Mouse (Mus musculus) thymus, postnatal 4 days (tissue): ENCODE measurements around the gene Ndufb6.

Experiments used
- DNase-seq: peaks from one replicate; pipeline ENCODE4 v3.0.0; 2021

The Ndufb6 gene

GRCm38 (mm10) chr4:40253766-40254165 is 25.5 kb downstream of the Ndufb6 start:
- DNase-seq: no peak

GRCm38 (mm10) chr4:40250984-40251383 is 28.2 kb downstream of the Ndufb6 start:
- DNase-seq: no peak

DNA sequence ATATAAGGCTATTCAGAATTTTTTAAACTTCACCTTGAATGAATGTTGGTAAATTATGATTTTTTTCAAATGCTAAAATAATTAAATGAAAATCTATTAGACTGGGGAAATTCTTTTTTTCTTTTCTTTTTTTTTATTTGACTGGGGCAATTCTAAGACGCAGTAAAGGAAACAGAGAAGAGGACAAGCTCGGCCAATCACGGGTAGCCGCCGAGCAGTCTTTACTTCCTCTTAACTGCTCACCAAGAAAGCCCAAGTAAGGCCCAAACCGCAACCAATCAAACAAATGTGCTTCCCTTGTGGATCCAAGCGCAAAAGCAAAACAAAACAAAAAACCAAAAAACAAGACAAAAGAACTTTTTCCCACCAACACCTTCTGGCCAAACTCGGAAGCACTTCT is 35.2 kb downstream of the Ndufb6 start:
- DNase-seq: no peak

GRCm38 (mm10) chr4:40243006-40243405 is 36.2 kb downstream of the Ndufb6 start:
- DNase-seq: no peak

- no peak for DNase-seq
Measured at GRCm38 (mm10) chr4:40241928-40242327, 37.3 kb downstream of the Ndufb6 start.

GRCm38 (mm10) chr4:40240272-40240744 is 38.9 kb downstream of the Ndufb6 start:
- peak; percentile 18 for DNase-seq

GRCm38 (mm10) chr4:40239409-40240271 is 39.6 kb downstream of the Ndufb6 start, which contains the start of gene Ddx58:
Ddx58 (minus strand) TSS chr4:40239828.
- DNase-seq: peak; percentile 53

GRCm38 (mm10) chr4:40238483-40239408 is 40.5 kb downstream of the Ndufb6 start:
- DNase-seq: peak; percentile 70

GRCm38 (mm10) chr4:40236829-40237228 is 42.4 kb downstream of the Ndufb6 start:
- peak; percentile 18 for DNase-seq

DNA sequence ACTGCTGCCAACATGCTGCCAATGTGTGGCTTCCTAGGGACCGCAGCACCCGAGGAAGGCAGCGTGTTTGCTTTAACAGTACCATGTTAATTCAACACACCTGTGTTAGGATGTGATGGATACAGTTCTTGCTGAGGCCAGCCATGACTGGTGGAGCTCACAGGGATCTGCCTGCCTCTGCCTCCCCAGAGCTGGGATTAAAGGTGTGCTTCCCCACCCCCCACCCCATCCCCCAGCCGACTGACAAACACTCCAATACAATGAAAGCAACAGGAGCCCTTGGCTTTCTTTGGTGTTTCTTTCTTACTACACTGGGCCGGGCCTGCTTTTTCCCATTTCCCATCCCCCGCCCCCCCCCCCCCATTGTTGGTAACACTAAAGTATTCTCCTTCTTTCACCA is 45.0 kb downstream of the Ndufb6 start:
- DNase-seq: no peak

DNA sequence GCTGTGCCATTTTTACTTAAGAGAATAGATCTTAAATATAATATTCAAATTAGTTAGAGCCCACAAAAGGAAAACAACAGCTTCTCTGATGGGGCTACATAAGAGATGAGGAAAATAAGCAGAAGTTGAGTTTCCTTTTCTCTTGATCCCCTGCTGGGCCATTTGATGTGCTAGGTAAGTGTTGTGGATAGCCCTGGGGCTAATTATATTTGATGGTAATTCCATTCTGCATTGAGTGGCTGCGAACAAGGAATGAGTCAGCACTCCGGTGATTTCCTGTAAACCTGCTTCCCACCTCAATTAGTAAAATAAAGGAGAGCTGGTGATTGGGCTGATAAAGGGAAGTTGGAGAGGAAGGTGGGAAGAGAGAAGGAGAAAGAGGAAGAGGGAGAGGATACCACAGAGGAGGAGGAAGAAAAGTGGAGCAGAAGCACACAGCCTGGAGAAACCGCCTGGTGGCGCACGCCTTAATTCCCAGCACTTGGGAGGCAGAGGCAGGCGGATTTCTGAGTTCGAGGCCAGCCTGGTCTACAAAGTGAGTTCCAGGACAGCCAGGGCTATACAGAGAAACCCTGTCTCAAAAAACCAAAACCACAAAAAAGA is 46.1 kb downstream of the Ndufb6 start:
- no peak for DNase-seq

DNA sequence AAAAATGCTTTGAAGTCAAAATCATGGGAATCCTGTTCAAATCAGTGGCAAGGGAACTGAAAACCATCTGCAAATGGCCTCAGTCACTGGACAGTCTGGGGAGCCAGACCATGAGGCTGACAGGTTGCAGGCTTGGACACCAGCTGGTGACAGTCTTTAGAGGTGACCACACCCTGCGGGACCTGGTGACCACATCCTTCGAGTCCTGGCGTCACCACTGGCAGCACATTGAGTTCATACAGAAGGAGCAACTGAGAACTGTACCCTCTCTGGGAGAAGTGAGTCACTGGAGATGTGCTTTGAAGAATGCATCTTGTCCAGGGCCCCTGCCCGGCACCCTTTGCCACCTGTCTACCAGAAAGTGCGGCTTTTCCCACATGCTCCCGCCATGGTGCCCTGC is 49.5 kb downstream of the Ndufb6 start:
- no peak for DNase-seq

- DNase-seq: no peak
Measured at GRCm38 (mm10) chr4:40227886-40228285, 51.3 kb downstream of the Ndufb6 start.

- DNase-seq: no peak
Measured at GRCm38 (mm10) chr4:40227131-40227530, 52.1 kb downstream of the Ndufb6 start.

DNA sequence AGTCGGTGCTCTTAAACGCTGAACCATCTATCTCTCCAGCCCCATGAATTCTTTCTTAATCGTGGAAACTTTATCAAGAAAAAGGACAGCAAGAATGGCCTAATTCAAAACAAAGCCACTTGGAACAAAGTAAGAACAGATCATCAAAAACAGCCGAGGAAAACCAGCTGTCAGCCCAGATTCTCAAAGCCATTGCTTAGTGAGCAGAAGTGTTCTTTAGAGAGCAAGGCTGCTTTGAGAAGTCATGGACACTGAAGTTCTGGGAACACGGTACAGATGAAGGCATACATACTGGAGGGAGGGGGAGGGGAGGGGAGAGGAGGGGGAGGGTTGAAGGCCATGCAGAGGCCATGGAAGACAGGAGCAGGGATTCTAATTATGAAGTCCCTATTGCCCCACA is 53.1 kb downstream of the Ndufb6 start:
- no peak for DNase-seq

- no peak for DNase-seq
Measured at GRCm38 (mm10) chr4:40221876-40222585, 57.2 kb downstream of the Ndufb6 start.

DNA sequence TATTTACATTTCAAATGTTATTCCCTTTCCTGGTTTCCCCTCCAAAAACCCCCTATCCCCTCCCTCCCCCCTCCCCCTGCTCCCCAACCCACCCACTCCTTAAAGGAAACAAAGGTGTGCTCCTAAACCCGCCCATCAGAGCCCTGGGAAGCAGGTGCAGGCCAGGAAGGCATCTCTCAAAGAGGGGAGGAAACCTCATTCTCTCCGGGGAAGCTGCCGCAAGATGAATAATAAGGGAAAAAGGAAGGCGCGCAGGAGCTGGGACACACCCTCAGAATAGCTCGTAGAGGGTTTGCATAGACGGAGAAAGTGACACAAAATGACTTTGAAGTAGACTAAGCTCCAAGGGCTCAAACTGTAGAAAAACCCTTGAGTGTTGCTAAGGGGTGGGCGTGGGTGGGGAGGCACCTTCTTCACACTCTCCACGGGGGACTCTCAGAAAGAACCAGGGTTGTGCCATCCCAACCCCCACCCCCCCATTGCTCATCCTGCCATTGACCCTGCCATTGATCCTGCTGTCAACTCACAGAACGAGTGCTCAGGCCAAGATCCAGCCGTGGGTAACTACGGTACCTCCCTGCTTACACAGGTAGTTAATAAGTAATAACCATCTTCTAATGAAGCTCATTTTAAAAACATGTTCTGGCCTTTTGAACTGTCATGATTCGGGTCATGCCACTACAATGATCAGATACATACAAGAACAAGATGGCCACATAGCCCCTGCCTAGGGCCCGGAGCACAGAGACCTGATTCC is 58.0 kb downstream of the Ndufb6 start:
- DNase-seq: no peak
